Mouse (Mus musculus): Measurements from ENCODE around the gene Arhgap40. TPM values are rescaled to one million over a fixed set of nuclear protein-coding genes. Genes with fewer than 3 reads are reported as not detected.

The Arhgap40 gene
- polyA plus RNA-seq, 1 experiment from 2014 or later: not detected

GRCm38 (mm10) chr2:158555252-158555651 lies 42.7 kb downstream of the Arhgap40 start:
- Histone ChIP-seq H3K9ac (no peak overlapping the region), H3K4me1 (peaks cover 4% of the 10 kb centered on the region; the same call in 1 of the 2 replicates), H3K4me3 (no peak overlapping the region), H3K4me2 (no peak overlapping the region), H3K27ac (no peak overlapping the region), H3K27me3 (peaks cover 39% of the 10 kb centered on the region), H3K9me3 (no peaks in the 10 kb centered on the region), H3K36me3 (no peaks in the 10 kb centered on the region)
- under 1% methylated on average over 7 of the region's 7 CpGs for WGBS
- no peak for ATAC-seq (ENCODE audit: borderline replicate concordance, extremely low read depth, low FRiP score, low TSS enrichment)

GRCm38 (mm10) chr2:158555812-158556211 lies 43.2 kb downstream of the Arhgap40 start:
- Histone ChIP-seq H3K9me3 (no peaks in the 10 kb centered on the region), H3K9ac (no peak overlapping the region), H3K27ac (no peak overlapping the region), H3K27me3 (peaks cover 34% of the 10 kb centered on the region), H3K4me3 (0 out of 2 replicates have a peak overlapping the region, but pooled peaks have one; percentile 5), H3K4me1 (peaks cover 4% of the 10 kb centered on the region; the same call in 1 of the 2 replicates), H3K36me3 (no peaks in the 10 kb centered on the region), H3K4me2 (peak overlapping the region; percentile 43; the same call in 1 of the 2 replicates)
- 4% methylated on average over 8 of the region's 8 CpGs for WGBS
- ATAC-seq (ENCODE audit: borderline replicate concordance, extremely low read depth, low FRiP score, low TSS enrichment): peak; percentile 37; the same call in 1 of the 2 replicates

- Histone ChIP-seq H3K27ac (no peak overlapping the region), H3K9me3 (no peaks in the 10 kb centered on the region), H3K36me3 (no peaks in the 10 kb centered on the region), H3K9ac (no peak overlapping the region), H3K4me2 (peak overlapping the region; percentile 43; the same call in 1 of the 2 replicates), H3K4me3 (0 out of 2 replicates have a peak overlapping the region, but pooled peaks have one; percentile 5), H3K4me1 (peaks cover 4% of the 10 kb centered on the region; the same call in 1 of the 2 replicates), H3K27me3 (peaks cover 32% of the 10 kb centered on the region)
- ATAC-seq (ENCODE audit: borderline replicate concordance, extremely low read depth, low FRiP score, low TSS enrichment): no peak
- under 1% methylated on average over 20 of the region's 20 CpGs for WGBS
Measured at GRCm38 (mm10) chr2:158556225-158556624, 43.6 kb downstream of the Arhgap40 start.

- Histone ChIP-seq H3K9ac (no peak overlapping the region), H3K4me3 (no peak overlapping the region), H3K27me3 (peaks cover 31% of the 10 kb centered on the region), H3K4me2 (no peak overlapping the region), H3K4me1 (peaks cover 4% of the 10 kb centered on the region; the same call in 1 of the 2 replicates), H3K36me3 (no peaks in the 10 kb centered on the region), H3K9me3 (no peaks in the 10 kb centered on the region), H3K27ac (no peak overlapping the region)
- ATAC-seq (ENCODE audit: borderline replicate concordance, extremely low read depth, low FRiP score, low TSS enrichment): no peak
- WGBS: 9% methylated on average over 5 of the region's 5 CpGs
Measured at GRCm38 (mm10) chr2:158556750-158557149, 44.2 kb downstream of the Arhgap40 start.

- 32% methylated on average over 6 of the region's 6 CpGs for WGBS
- Histone ChIP-seq H3K27ac (no peak overlapping the region), H3K9me3 (no peaks in the 10 kb centered on the region)
Measured at GRCm38 (mm10) chr2:158559945-158560344, 47.3 kb downstream of the Arhgap40 start.

GRCm38 (mm10) chr2:158560801-158561200 lies 48.2 kb downstream of the Arhgap40 start:
- ATAC-seq (ENCODE audit: borderline replicate concordance, extremely low read depth, low FRiP score, low TSS enrichment): no peak
- H3K36me3 ChIP-seq: no peaks in the 10 kb centered on the region
- H3K4me1 ChIP-seq: peaks cover 4% of the 10 kb centered on the region; the same call in 1 of the 2 replicates
- H3K27me3 ChIP-seq: 0 out of 2 replicates have a peak, but pooled peaks cover 3% of the 10 kb centered on the region
- no peak overlapping the region for H3K4me3 ChIP-seq
- no peak overlapping the region for H3K4me2 ChIP-seq
- H3K27ac ChIP-seq: no peak overlapping the region
- no peak overlapping the region for H3K9ac ChIP-seq
- no peaks in the 10 kb centered on the region for H3K9me3 ChIP-seq
- WGBS: 11% methylated on average over 9 of the region's 9 CpGs

More at GRCm38 (mm10) chr2:158559945-158560344, 47.3 kb downstream of the Arhgap40 start:
- H3K9ac ChIP-seq: no peak overlapping the region
- no peaks in the 10 kb centered on the region for H3K36me3 ChIP-seq
- H3K27me3 ChIP-seq: peaks cover 9% of the 10 kb centered on the region; the same call in 1 of the 2 replicates
- no peak overlapping the region for H3K4me2 ChIP-seq
- no peak overlapping the region for H3K4me3 ChIP-seq
- H3K4me1 ChIP-seq: peaks cover 4% of the 10 kb centered on the region; the same call in 1 of the 2 replicates
- ATAC-seq (ENCODE audit: borderline replicate concordance, extremely low read depth, low FRiP score, low TSS enrichment): no peak

GRCm38 (mm10) chr2:158561371-158562144 lies 49.0 kb downstream of the Arhgap40 start:
- Histone ChIP-seq H3K27me3 (no peaks in the 10 kb centered on the region), H3K9ac (no peak overlapping the region), H3K9me3 (no peaks in the 10 kb centered on the region), H3K27ac (no peak overlapping the region), H3K4me3 (no peak overlapping the region), H3K4me2 (no peak overlapping the region), H3K36me3 (no peaks in the 10 kb centered on the region), H3K4me1 (no peaks in the 10 kb centered on the region)
- ATAC-seq (ENCODE audit: borderline replicate concordance, extremely low read depth, low FRiP score, low TSS enrichment): no peak
- 28% methylated on average over 3 of the region's 3 CpGs for WGBS

GRCm38 (mm10) chr2:158570421-158571081 lies 58.0 kb downstream of the Arhgap40 start:
- no peak for ATAC-seq (ENCODE audit: borderline replicate concordance, extremely low read depth, low FRiP score, low TSS enrichment)
- Histone ChIP-seq H3K27me3 (no peaks in the 10 kb centered on the region), H3K9ac (no peak overlapping the region), H3K4me1 (no peaks in the 10 kb centered on the region), H3K27ac (no peak overlapping the region), H3K4me2 (no peak overlapping the region), H3K4me3 (no peak overlapping the region), H3K9me3 (no peaks in the 10 kb centered on the region), H3K36me3 (no peaks in the 10 kb centered on the region)
- WGBS: 28% methylated on average over 13 of the region's 13 CpGs

GRCm38 (mm10) chr2:158579979-158580378 lies 67.4 kb downstream of the Arhgap40 start:
- no peak overlapping the region for H3K9ac ChIP-seq
- H3K27ac ChIP-seq: no peak overlapping the region
- no peaks in the 10 kb centered on the region for H3K4me1 ChIP-seq
- H3K4me2 ChIP-seq: no peak overlapping the region
- 0 out of 2 replicates have a peak, but pooled peaks cover under 1% of the 10 kb centered on the region for H3K27me3 ChIP-seq
- no peak overlapping the region for H3K4me3 ChIP-seq
- H3K9me3 ChIP-seq: no peaks in the 10 kb centered on the region
- 68% methylated on average over 4 of the region's 4 CpGs for WGBS
- no peak for ATAC-seq (ENCODE audit: borderline replicate concordance, extremely low read depth, low FRiP score, low TSS enrichment)
- no peaks in the 10 kb centered on the region for H3K36me3 ChIP-seq

- ATAC-seq (ENCODE audit: borderline replicate concordance, extremely low read depth, low FRiP score, low TSS enrichment): no peak
- H3K27ac ChIP-seq: no peak overlapping the region
- 0 out of 2 replicates have a peak, but pooled peaks cover 4% of the 10 kb centered on the region for H3K27me3 ChIP-seq
- H3K4me1 ChIP-seq: no peaks in the 10 kb centered on the region
- H3K4me3 ChIP-seq: no peak overlapping the region
- WGBS: 8% methylated on average over 12 of the region's 12 CpGs
- no peak overlapping the region for H3K4me2 ChIP-seq
- H3K9me3 ChIP-seq: no peaks in the 10 kb centered on the region
- no peak overlapping the region for H3K9ac ChIP-seq
- H3K36me3 ChIP-seq: no peaks in the 10 kb centered on the region
Measured at GRCm38 (mm10) chr2:158584621-158585358, 72.2 kb downstream of the Arhgap40 start.

GRCm38 (mm10) chr2:158588524-158589271 lies 76.1 kb downstream of the Arhgap40 start:
- whole genome bisulfite sequencing: 40% methylated on average over 8 of the region's 8 CpGs
- no peak overlapping the region for H3K27ac ChIP-seq

More at GRCm38 (mm10) chr2:158588524-158589271, 76.1 kb downstream of the Arhgap40 start:
- H3K9ac ChIP-seq: no peak overlapping the region
- H3K4me3 ChIP-seq: no peak overlapping the region
- 0 out of 2 replicates have a peak, but pooled peaks cover 4% of the 10 kb centered on the region for H3K27me3 ChIP-seq
- no peaks in the 10 kb centered on the region for H3K36me3 ChIP-seq
- H3K4me1 ChIP-seq: no peaks in the 10 kb centered on the region
- ATAC-seq (ENCODE audit: borderline replicate concordance, extremely low read depth, low FRiP score, low TSS enrichment): no peak
- H3K4me2 ChIP-seq: no peak overlapping the region
- H3K9me3 ChIP-seq: no peaks in the 10 kb centered on the region
